Mouse (Mus musculus) thymus, postnatal 10 days (tissue): Measurements from ENCODE around the gene Ubr4.
"Not testable (repeated sequence)": the region's sequence is repeated elsewhere in the genome, so short reads cannot be mapped to it uniquely, and the experiment has no call there.

Source experiments
- DNase-seq, 2 experiments: peaks; one replicate each; pipeline ENCODE4 v3.0.0; 2021; ENCODE audit warnings: low spot score in 2 of 2

Ubr4 gene

GRCm38 (mm10) chr4:139357211-139357610, 4.8 kb downstream of the Ubr4 start:
- no peak for DNase-seq

DNA sequence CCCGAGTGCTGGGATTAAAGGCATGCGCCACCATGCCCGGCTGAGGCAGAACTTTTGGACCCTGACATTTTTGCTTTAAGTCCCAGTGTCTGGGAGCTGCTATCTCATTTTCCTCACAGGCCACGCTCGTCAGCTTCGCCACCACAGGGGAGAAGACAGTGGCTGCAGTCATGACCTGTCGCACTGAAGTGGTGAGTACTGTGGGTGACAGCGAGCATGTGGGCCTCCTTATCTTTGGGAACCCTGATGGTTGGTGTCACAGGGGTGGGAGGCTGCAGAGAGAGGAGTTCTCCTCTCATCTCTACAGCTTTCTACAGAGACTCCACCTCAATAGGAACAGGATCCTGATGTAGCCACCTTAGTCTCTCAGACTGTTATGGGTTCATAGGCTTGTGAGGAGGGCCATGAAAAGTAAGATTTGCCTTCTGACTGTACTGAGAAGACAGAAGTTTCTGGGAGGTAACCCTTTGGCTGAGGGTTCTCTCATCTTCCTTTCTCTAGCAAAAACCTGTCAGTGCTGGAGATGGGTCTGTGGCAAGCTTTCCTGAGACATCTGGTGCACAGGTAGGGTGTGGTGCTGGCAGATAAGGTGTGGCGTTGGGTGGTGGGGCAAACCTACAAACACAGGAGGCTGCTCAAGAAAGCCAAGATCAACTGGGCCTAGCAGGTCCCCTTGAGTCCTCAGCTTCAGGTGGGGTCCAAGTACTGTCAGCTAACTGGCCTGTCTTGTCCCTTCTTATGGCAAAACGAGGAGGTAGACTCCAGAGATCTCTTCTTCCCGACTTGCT, 8.5 kb downstream of the Ubr4 start:
- no peak for DNase-seq

DNA sequence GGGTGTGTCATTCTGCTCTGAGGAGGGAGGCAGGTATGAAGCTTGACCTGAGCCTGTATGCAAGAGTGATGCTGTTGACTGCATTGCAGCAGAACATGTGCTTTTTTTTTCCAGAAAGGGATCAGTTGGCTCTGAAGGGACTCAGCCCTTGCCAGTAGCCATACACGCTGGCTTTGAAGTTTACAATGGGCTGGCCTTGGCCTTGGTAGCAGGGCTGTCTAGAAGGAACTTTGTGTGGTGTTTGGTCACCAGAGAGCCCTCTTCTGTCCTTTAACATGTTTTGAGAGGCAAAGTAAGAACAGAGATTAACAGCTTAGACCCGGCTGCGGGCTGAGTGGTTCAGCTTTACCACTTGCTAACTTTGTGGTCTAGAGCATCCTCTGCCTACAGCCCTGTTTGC, 14.9 kb downstream of the Ubr4 start:
- no peak for DNase-seq

GRCm38 (mm10) chr4:139368038-139368437, 15.6 kb downstream of the Ubr4 start:
- DNase-seq: no peak

- no peak for DNase-seq
These were observed 20.7 kb downstream of the Ubr4 start for GRCm38 (mm10) chr4:139373130-139373529.

DNA sequence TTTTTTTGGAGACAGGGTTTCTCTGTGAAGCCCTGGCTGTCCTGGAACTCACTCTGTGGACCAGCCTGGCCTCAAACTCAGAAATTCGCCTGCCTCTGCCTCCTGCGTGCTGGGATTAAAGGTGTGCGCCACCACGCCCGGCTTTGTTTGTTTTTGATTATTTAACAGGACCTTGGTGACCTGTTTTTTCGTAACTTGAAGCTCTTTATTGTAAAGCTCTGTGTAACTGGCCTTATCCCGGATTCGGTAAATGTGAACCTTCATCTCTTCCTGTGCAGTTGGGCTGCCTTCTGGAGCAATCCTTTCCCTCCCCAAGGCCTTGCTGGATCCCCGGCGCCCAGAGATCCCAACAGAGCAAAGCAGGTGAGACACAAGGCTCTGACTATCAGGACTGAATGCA, 21.1 kb downstream of the Ubr4 start:
- DNase-seq: no peak

- no peak for DNase-seq
These were observed 27.3 kb downstream of the Ubr4 start for GRCm38 (mm10) chr4:139379719-139380118.

GRCm38 (mm10) chr4:139380207-139380748, 27.9 kb downstream of the Ubr4 start:
- peak; percentile 99 to 100 for DNase-seq

DNA sequence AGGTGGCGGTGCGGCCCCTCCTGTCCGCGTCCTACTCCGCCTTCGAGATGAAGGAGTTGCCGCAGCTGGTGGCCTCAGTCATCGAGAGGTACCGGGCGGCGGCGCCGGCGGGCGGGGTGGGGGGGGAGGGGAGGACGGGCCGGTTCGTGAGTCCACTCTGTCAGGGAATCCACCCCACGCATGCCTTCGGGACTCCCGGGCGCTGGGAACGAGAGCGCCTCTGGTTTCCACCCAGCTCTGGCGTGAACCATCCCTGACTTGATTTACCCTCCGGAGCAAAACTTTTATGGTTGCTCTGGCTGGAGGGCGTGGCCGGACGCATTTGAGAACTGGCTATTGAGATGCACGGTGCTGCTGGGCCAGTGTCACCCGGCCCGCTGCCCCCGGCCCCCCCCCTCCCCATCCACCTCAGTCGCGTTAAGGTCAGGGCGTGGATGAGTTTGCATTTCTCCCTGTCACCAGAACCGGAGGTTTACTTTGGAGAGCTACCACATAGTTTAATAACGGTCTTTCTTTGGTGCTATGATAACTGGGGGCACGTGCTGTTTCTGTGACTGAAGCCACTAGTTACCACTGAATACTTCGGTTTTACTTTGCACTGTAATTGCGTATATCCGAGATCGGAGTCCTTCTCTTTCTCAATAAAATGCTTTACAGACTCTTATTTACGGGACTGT, 28.5 kb downstream of the Ubr4 start:
- DNase-seq: no peak

- no peak for DNase-seq
These were observed 29.0 kb downstream of the Ubr4 start for GRCm38 (mm10) chr4:139381452-139381845.

GRCm38 (mm10) chr4:139382231-139382630, 29.8 kb downstream of the Ubr4 start:
- DNase-seq: no peak

- not testable (repeated sequence) for DNase-seq
These were observed 33.4 kb downstream of the Ubr4 start for GRCm38 (mm10) chr4:139385841-139386240.

- no peak for DNase-seq
These were observed 34.5 kb downstream of the Ubr4 start for GRCm38 (mm10) chr4:139386869-139387319.

DNA sequence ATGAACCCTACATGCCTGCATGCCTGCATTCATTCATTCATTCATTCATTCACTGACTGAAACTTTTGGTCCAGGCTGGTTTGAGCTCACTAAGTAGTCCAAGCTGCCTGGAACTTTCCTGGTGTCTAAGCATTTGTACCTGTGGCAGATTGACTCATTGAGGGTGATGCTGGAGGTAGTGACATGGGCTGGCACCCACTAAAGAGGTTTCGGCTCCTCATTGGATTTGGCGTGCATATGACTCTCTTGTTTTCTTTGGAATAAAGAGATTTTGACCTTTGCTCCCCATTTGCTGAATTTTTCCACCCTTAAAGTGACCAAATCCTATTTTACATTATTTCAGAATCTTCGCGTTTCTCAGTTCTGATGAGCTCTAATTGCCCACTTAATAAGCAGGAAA, 37.1 kb downstream of the Ubr4 start:
- DNase-seq: no peak

DNA sequence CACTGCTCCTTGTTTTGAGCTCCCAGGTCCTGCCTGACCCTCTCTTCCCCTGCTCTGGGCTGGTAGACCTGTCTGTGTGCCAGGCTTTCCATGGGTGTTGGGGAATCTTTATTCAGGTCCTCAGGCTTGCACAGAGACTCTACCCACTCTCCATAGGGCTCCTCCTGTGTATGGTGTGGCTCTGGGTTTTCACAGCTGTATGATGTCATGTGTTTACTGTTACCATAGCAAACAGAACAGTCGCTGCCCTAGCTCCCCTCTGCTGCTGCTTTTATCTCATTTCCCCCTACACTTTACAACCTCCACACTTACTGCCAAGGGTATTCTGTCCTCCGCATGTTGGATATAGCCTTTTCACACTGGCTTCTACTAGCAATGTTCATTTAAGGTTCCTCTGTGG, 43.0 kb downstream of the Ubr4 start:
- no peak for DNase-seq

- DNase-seq: no peak
These were observed 48.1 kb downstream of the Ubr4 start for GRCm38 (mm10) chr4:139400487-139400886.

DNA sequence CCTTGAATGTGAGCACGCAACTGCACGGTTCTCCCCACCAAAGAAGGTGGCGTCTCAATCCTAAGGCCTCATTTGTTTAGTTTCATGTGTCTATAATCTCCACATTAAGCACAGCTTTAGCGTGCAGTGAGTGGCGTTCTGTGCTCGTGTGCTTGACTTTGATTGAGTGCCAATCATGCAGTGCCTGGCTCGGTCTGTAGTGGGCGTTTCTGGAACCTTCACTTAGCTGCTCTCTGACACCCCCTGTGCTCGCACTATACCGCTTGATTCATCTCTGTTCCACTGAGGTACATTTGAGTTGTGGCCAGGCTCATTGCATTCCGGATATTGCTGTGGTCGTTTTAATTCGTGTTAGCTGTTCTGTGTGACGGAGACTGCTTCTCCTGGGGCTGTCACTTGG, 50.8 kb downstream of the Ubr4 start:
- DNase-seq: no peak

DNA sequence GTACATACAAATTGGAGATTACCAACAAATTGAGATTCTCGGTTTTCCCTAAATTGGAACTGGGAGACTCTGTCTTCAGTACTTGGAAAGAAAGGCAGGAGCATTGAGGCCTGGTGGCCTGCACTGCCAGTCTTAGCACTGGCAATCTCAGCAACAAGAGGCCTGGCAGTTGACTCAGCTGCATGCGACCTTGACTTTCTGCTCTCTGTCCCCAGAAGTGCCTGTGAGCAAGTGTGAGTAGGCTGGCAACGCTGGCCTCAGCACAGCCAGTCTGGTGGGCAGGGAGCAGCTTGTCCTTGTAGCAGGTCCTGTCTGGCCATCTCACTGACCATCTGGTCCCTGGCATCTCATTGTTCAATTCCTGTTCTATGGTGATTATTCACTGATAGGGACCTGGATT, 58.9 kb downstream of the Ubr4 start:
- no peak for DNase-seq

GRCm38 (mm10) chr4:139417868-139418267, 65.5 kb downstream of the Ubr4 start:
- no peak for DNase-seq

DNA sequence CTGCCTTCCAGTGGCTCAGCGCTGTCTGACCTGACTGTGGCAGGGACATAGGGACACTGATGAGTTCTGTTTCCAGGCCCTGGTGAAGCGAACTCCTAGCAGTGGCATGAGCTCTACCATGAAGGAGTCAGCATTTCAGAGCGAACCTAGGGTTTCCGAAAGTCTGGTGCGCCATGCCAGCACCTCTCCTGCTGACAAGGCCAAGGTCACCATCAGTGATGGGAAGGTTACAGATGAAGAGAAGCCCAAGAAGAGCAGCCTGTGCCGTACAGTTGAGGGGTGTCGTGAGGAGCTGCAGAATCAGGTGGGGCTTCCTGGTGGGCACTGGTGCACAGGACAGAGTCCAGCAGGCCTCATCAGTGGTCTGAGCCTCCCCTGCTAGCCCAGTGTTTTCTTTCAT, 69.2 kb downstream of the Ubr4 start:
- no peak for DNase-seq

- no peak for DNase-seq
These were observed 70.0 kb downstream of the Ubr4 start for GRCm38 (mm10) chr4:139422409-139422808.

GRCm38 (mm10) chr4:139423270-139423669, 70.9 kb downstream of the Ubr4 start:
- no peak for DNase-seq

- peak; percentile 9 to 37 for DNase-seq
These were observed 77.8 kb downstream of the Ubr4 start for GRCm38 (mm10) chr4:139430176-139430575.
